Mouse (Mus musculus): ENCODE measurements at regions not wholly inside any gene's neighbourhood (a gene's known extent, or its start where the extent isn't known, plus 50 kb on each side); places are given as distances from the start of the nearest gene placed in this dataset.

GRCm38 (mm10) chr14:37292084-37292860, 157.2 kb upstream of the Ghitm start:
- DNase-seq, result no peak

- no peak for DNase-seq
Observed at GRCm38 (mm10) chr14:37284391-37284790, 149.3 kb upstream of the Ghitm start.

- DNase-seq, result no peak
Observed at GRCm38 (mm10) chr14:37279356-37279755, 144.3 kb upstream of the Ghitm start.

- DNase-seq, result peak; percentile 36
Observed at GRCm38 (mm10) chr14:37276728-37277695, 141.9 kb upstream of the Ghitm start.

GRCm38 (mm10) chr14:37272063-37272462, 137.0 kb upstream of the Ghitm start:
- DNase-seq, result no peak

- peak; percentile 39 for DNase-seq
Observed at GRCm38 (mm10) chr14:37271015-37271933, 136.2 kb upstream of the Ghitm start.

- DNase-seq, result no peak
Observed at GRCm38 (mm10) chr14:37269920-37270319, 134.8 kb upstream of the Ghitm start.

- DNase-seq, result peak; percentile 71
Observed at GRCm38 (mm10) chr14:37238632-37239032, 103.6 kb upstream of the Ghitm start.

GRCm38 (mm10) chr14:37237191-37237590, 102.1 kb upstream of the Ghitm start:
- no peak for DNase-seq

- peak; percentile 9 for DNase-seq
Observed at GRCm38 (mm10) chr14:37208256-37208655, 73.2 kb upstream of the Ghitm start.

GRCm38 (mm10) chr14:37189795-37190194, 54.7 kb upstream of the Ghitm start:
- DNase-seq, result no peak

All from layer of hippocampus, adult 9-11 months (tissue).